Mouse (Mus musculus) lung, embryonic 14.5 days (tissue): Measurements from ENCODE around the gene Bmpr1b. TPM values are rescaled to one million over a fixed set of nuclear protein-coding genes. Genes with fewer than 3 reads are reported as not detected.
"Not testable (repeated sequence)": the region's sequence is repeated elsewhere in the genome, so short reads cannot be mapped to it uniquely, and the experiment has no call there.

ENCODE experiments used
- ATAC-seq: fragments of 200-750 bp; cut with Nextera tagmentation; 2 replicates; pipeline ENCODE4 v1.8.0; 2017; ENCODE audit warnings: mild to moderate bottlenecking, moderate TSS enrichment, moderate library complexity; ENCODE audit not compliant: insufficient read depth
- DNase-seq: peaks from one replicate; pipeline ENCODE4 v3.0.0-alpha.2; 2015
- H3K27ac ChIP-seq: fragments of 300-500 bp; sonication (generic); 2 replicates; pipeline ENCODE4 v1.5.1; 2014; ENCODE audit warnings: low read depth, mild to moderate bottlenecking, moderate library complexity
- H3K27me3 ChIP-seq: fragments of 300-500 bp; sonication (generic); 2 replicates; pipeline ENCODE4 v1.6.1; 2014; ENCODE audit warnings: low read length, control low read depth; ENCODE audit not compliant: insufficient read depth
- H3K36me3 ChIP-seq: fragments of 300-500 bp; sonication (generic); 2 replicates; pipeline ENCODE4 v1.6.1; 2014; ENCODE audit warnings: control low read depth; ENCODE audit not compliant: insufficient read depth
- H3K4me1 ChIP-seq: fragments of 300-500 bp; sonication (generic); 2 replicates; pipeline ENCODE4 v1.6.1; 2014; ENCODE audit warnings: antibody characterized with exemption, control low read depth; ENCODE audit not compliant: insufficient read depth
- H3K4me2 ChIP-seq: fragments of 300-500 bp; sonication (generic); 2 replicates; pipeline ENCODE4 v1.6.1; 2014; ENCODE audit warnings: mild to moderate bottlenecking
- H3K4me3 ChIP-seq: fragments of 300-500 bp; sonication (generic); 2 replicates; pipeline ENCODE4 v1.5.1; 2014; ENCODE audit warnings: low read depth, low read length
- H3K9ac ChIP-seq: fragments of 300-500 bp; sonication (generic); 2 replicates; pipeline ENCODE4 v1.6.1; 2014
- H3K9me3 ChIP-seq: fragments of 300-500 bp; sonication (generic); 2 replicates; pipeline ENCODE4 v1.6.1; 2016; ENCODE audit warnings: low read depth, low read length, control low read depth
- CTCF ChIP-seq: IDR thresholded peaks from 2 replicates; pipeline ENCODE4 v1.5.1; 2016; ENCODE audit warnings: antibody characterized with exemption, low read depth
- WGBS: fragments of 180-500 bp; shearing (Covaris S2); extraction: QIAGEN DNeasy Blood & Tissue Kit; methylation state at CpG from one replicate; pipeline ENCODE4 v1.1.7; 2014; 5-methylcytosine and 5-hydroxymethylcytosine counted together
- polyA plus RNA-seq: library from polyadenylated mRNA; unstranded; fragments of >200 nt; fragmentation: Nextera tagmentation; extraction: Ambion mirVana; gene quantifications from 2 replicates; pipeline ENCODE4 v1.2.1, GENCODE M21; 2014

The Bmpr1b gene
- polyA plus RNA-seq, 1 experiment from 2014 or later: 6.7 TPM

DNA sequence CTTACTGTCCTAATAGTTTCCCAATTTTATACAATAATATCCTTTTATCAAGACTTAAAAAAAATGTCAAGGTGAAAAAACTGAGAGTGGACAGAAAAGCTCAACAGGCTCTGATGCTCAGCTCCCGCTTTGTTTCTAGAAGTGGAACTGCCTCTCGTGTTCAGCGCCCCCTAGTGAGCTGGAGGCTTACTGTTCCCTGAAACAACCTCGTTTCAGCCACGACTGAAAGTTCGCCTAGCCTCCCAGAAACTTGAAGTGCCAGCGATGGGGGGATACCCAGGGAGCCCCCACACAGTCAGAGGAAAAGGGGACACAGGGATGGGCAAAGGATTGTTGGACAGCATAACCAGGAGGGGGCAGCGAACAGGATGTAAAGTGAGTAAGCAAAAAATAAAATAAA is 26.9 kb upstream of the Bmpr1b start:
- Histone ChIP-seq H3K27ac (no peak overlapping the region), H3K4me2 (no peak overlapping the region), H3K9me3 (no peaks in the 10 kb centered on the region), H3K4me1 (no peaks in the 10 kb centered on the region), H3K4me3 (no peak overlapping the region), H3K36me3 (no peaks in the 10 kb centered on the region), H3K27me3 (no peaks in the 10 kb centered on the region), H3K9ac (no peak overlapping the region)
- DNase-seq (no peak), ATAC-seq (no peak)
- 83% methylated on average over 8 of the region's 8 CpGs for WGBS
- no peak; the same call in 1 of the 2 replicates for TF ChIP-seq CTCF

GRCm38 (mm10) chr3:142191627-142192026 is 22.4 kb upstream of the Bmpr1b start:
- not testable (repeated sequence) for H3K27me3 ChIP-seq, H3K9me3 ChIP-seq, H3K9ac ChIP-seq, DNase-seq, H3K27ac ChIP-seq, H3K4me1 ChIP-seq, H3K36me3 ChIP-seq, H3K4me3 ChIP-seq, H3K4me2 ChIP-seq, ATAC-seq

DNA sequence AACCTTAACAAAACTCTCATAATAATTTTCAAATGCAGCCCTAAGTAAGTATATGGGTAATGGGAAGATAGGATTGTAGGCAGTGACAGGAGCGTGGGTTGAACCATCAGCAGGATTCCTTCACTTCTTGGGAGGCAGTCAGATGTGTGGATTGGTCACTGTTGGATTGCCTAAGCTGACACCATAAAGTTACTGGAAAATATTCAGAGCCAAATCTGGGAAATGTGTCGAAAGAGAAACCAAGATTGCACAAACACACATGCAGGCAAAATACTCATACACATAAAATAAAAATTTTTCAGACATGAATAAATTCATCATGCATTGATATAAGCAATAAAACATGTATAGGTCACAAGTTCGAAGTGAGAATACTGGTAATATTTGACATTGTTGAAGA is 17.3 kb upstream of the Bmpr1b start:
- Histone ChIP-seq H3K27ac (no peak overlapping the region), H3K9ac (no peak overlapping the region), H3K4me1 (no peaks in the 10 kb centered on the region), H3K36me3 (no peaks in the 10 kb centered on the region), H3K4me2 (no peak overlapping the region), H3K4me3 (no peak overlapping the region), H3K27me3 (no peaks in the 10 kb centered on the region), H3K9me3 (no peaks in the 10 kb centered on the region)
- whole genome bisulfite sequencing: 79% methylated on average over 3 of the region's 3 CpGs
- DNase-seq (no peak), ATAC-seq (no peak)
- TF ChIP-seq CTCF: no peak

DNA sequence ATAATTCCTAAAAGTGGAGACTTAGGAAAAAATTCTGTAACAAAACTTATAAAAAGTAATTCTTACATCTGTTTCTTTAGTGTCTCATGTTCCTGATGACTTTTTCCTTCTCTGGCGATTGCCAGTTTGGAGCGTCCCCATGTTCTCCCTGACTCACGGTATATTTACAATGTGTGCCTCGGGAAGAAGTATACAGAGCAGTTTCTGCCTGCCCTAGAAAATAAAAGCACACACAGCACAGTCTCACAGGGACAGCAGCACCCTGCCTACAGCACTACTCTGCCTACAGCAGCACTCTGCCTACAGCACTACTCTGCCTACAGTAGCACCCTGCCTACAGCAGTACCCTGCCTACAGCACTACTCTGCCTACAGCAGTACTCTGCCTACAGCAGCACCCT is 4.8 kb upstream of the Bmpr1b start:
- Histone ChIP-seq H3K27me3 (peaks cover 16% of the 10 kb centered on the region; the same call in 1 of the 2 replicates), H3K4me3 (no peak overlapping the region), H3K27ac (no peak overlapping the region), H3K36me3 (no peaks in the 10 kb centered on the region), H3K9me3 (no peaks in the 10 kb centered on the region), H3K9ac (no peak overlapping the region), H3K4me1 (no peaks in the 10 kb centered on the region), H3K4me2 (no peak overlapping the region)
- no peak for ATAC-seq
- no peak for DNase-seq
- no peak for TF ChIP-seq CTCF
- WGBS: 67% methylated on average over 4 of the region's 4 CpGs

DNA sequence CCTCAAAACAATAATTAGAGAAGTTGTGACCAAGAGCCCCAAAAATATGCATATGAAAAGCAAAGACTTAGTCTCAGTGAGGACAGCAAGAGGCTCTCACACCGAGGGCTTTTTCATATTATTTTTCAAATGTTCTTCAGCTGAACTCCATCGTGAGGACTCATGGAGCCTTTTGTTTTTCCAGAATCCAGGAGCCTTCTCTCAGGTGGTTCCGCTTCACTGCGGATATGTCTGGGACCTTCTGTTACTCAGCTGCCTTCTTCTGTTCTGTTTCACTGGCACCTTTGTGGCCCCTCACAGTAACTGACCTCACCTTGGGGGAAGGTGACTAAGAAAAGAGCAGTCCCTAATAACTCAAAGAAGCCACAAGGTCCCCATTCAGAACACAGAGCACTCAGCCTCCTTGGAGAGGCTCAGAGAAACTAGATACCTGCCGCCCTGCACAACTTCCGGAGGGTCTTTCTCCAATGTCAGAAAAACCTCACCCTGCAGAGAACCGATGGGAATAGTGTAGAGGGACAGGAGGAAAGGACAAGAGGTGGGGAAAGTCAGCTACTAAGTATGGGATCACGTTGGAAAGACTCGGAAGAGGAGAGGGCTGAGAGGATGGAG is 868 bp downstream of the Bmpr1b start:
- 0 out of 2 replicates have a peak, but pooled peaks cover 2% of the 10 kb centered on the region for H3K4me1 ChIP-seq
- peak overlapping the region; percentile 75; the same call in 1 of the 2 replicates for H3K27ac ChIP-seq
- no peak for TF ChIP-seq CTCF
- H3K36me3 ChIP-seq: no peaks in the 10 kb centered on the region
- 9% methylated on average over 9 of the region's 9 CpGs for WGBS
- peak overlapping the region; percentile 90 for H3K4me2 ChIP-seq
- H3K4me3 ChIP-seq: peak overlapping the region; percentile 64
- DNase-seq: peak; percentile 24
- H3K27me3 ChIP-seq: peaks cover 16% of the 10 kb centered on the region; the same call in 1 of the 2 replicates
- no peaks in the 10 kb centered on the region for H3K9me3 ChIP-seq
- peak overlapping the region; percentile 66 for H3K9ac ChIP-seq
- ATAC-seq: peak; percentile 26

- H3K4me2 ChIP-seq: no peak overlapping the region
- no peak overlapping the region for H3K4me3 ChIP-seq
- ATAC-seq (no peak), DNase-seq (peak; percentile 27)
- H3K9ac ChIP-seq: no peak overlapping the region
- no peak overlapping the region for H3K27ac ChIP-seq
- 51% methylated on average over 9 of the region's 9 CpGs for WGBS
- no peak for TF ChIP-seq CTCF
- H3K4me1 ChIP-seq: 0 out of 2 replicates have a peak, but pooled peaks cover 2% of the 10 kb centered on the region
- no peaks in the 10 kb centered on the region for H3K9me3 ChIP-seq
- no peaks in the 10 kb centered on the region for H3K27me3 ChIP-seq
- H3K36me3 ChIP-seq: no peaks in the 10 kb centered on the region
These were observed 4.2 kb downstream of the Bmpr1b start for GRCm38 (mm10) chr3:142164981-142165380.

DNA sequence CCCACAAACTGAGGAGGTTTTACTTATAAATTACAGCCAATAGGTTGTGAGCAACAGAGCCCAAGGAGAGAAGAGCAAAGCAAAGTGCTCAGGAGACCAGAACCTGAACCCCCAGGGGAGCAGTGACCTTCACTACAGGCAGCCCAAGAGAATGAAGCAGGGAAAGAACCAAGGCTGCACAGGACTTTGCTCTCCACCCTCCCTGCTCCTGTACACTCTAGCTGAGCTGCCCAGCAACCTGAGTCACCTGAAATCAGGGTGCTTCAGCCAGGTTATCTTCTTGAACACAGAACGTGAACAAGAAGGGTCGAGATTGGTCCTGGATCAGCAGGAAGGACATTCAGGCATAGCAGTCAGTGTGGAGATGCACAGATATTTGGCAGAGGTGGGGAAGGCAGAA is 5.3 kb downstream of the Bmpr1b start:
- no peak overlapping the region for H3K27ac ChIP-seq
- ATAC-seq: no peak

More for the DNA sequence above, 5.3 kb downstream of the Bmpr1b start:
- no peak for DNase-seq
- H3K9me3 ChIP-seq: no peaks in the 10 kb centered on the region
- H3K4me1 ChIP-seq: 0 out of 2 replicates have a peak, but pooled peaks cover 2% of the 10 kb centered on the region
- no peak overlapping the region for H3K4me2 ChIP-seq
- H3K4me3 ChIP-seq: no peak overlapping the region
- H3K36me3 ChIP-seq: no peaks in the 10 kb centered on the region
- H3K27me3 ChIP-seq: no peaks in the 10 kb centered on the region
- WGBS: 77% methylated on average over 2 of the region's 2 CpGs
- H3K9ac ChIP-seq: no peak overlapping the region
- TF ChIP-seq CTCF: no peak
